Mouse (Mus musculus) adipocyte (in vitro differentiated cells): Measurements from ENCODE around the gene Fgd5.
"Not testable (repeated sequence)": the region's sequence is repeated elsewhere in the genome, so short reads cannot be mapped to it uniquely, and the experiment has no call there.

Experiments used
- DNase-seq: peaks from one replicate; pipeline ENCODE4 v3.0.0-alpha.2; 2016; ENCODE audit warnings: low spot score

Fgd5 gene

DNA sequence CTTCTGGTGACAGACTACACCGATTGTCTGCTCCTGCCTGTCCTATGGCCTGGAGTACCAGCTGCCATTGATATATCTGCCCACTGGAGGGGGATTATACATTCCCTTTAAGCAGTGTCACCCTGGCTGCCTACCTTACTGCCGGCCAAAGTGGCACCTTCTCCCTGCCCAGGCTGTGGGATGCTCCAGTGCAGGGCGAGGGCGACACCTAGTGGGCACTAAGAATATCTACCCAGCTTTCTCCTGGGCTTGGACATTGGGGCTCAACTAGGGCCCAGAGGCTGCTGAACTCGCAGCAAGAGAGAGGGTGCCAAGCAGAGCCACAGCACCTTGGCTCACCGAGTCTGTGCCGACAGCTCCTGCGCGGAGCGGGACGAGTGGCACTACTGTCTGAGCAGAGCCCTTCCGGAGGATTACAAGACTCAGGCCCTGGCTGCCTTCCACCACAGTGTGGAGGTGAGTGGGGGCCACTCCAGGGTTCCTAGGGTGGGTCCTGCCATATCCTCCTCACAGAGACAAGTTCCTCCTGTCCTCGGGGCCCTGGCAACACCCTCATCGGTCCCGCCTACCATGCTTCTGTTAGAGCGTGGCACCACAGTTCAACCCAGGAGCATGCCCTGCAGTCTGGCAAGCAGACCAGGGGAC is 88.6 kb downstream of the Fgd5 start:
- peak; percentile 81 for DNase-seq

DNA sequence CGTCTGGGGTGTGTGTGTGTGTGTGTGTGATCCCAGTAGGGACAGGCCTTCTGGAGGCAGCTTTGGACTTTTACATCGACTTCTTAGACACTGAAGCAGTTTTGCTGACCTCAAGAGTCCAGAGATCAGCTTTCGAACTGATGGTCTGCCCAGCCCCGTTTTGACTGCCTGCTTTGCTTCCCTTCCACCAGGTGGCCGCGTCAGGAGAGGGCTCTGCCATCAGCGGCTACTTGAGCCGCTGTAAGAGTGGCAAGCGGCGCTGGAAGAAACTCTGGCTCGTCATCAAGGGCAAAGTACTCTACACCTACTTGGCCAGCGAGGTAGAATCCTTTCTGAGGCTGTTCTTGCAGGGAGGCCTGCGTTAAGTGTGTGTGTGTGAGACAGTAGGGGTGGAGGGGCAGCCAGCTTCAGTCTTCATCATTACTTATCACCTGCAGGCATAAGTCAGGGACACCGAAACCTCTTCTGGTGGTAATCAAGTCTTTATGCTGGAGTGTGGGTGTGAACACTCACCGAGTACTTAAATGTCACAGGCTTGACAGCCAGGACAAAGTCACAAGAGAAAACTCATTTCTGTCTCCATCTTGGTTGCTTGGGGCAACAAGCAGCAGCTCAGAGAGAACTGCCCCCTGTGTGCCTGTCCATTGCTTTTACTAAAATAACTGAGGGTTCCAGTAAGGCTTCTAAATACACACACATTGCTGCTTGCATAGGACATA is 92.6 kb downstream of the Fgd5 start:
- no peak for DNase-seq

DNA sequence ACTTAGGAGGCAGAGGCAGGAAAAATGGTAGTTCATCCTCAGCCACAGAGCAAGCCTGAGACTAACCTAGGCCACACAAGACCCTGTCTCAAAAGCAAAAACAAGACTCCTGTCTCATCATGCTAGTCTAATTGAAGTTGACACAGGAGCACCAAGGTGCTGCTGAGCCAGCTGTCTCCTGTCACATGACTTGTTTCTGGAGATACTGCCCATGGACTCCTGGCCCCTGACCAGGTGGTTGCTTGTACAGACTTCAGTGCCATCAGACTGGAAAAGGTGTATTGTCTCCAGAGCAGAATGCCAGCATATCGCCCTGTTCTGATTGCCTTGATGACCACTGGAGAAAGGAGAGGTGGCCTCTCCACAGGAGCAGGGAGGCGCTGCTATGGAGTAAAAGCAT is 102.1 kb downstream of the Fgd5 start:
- no peak for DNase-seq

DNA sequence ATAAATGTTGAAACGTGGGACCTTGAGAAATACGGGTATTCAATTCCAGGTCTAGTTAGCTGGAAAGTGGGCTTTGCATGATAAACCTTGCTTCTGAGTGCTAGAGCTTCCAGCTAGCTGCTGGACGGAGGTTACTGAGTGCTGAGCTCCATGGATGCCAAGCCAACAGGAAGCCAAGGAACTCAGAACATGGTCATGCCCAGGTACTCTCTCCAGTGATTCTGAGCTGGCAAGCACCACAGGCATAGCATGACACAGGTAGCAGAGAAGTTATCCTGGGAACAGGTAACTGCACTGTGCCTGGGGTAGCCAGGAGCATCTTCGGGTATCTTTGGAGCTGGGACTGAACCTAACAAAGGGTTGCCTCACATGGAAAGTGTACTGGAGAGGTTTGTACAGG is 104.1 kb downstream of the Fgd5 start:
- DNase-seq: no peak

DNA sequence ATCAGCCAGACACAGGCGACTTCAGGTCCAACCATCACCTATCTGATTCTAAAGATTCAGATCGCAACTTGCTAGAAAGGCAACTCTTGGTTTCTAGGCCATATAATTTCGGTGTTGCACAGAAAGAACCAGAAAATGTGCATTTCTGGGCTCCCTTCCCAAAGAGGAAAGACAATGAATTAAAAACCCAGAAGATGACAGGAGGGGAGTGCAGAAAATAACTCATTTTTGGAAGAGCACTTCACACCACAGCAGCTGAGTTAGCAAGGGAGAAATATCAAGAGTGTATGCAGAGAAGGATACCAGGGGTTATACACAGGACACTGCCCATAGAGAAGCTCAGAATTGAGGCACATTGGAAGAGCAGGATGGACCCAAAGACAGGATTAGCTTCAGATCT is 106.3 kb downstream of the Fgd5 start:
- DNase-seq: no peak

DNA sequence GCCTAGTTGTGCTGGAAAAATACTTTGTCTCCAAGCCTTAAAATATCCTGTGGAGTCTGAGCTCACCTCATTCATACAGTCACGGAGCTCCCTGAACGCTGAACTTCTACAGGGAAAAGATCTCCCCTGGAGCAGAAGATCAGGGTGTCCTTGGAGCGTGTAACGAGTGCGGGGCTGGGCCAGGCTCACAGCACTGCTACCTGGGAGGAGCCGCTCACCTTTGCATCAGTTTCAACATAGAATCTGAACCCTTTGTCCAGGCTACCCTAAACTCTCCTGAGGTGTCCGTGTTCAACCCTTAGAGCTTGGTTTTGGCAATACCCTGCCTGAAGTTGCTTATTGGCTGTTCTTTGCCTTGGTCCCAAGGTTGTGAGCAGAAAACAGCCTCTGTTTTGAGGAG is 110.5 kb downstream of the Fgd5 start:
- DNase-seq: not testable (repeated sequence)

DNA sequence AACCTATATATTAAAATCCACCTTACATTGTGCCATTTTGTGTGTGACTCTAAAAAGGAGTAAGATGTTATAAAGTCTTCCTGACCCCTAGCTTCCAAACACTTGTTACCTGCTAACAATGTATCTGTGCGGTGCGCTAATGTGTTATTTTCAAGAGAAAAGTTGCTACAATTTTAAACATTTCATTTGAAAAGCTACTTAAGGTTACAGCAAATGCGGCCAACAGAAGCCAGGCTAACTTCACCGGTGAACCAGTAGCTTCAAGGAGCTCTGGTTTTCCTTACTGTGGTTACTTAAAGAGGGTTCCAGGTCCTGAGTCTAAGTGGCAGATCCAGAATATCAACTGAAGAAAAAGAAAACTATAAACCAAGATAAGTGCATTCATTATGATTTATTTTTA is 111.3 kb downstream of the Fgd5 start:
- no peak for DNase-seq

DNA sequence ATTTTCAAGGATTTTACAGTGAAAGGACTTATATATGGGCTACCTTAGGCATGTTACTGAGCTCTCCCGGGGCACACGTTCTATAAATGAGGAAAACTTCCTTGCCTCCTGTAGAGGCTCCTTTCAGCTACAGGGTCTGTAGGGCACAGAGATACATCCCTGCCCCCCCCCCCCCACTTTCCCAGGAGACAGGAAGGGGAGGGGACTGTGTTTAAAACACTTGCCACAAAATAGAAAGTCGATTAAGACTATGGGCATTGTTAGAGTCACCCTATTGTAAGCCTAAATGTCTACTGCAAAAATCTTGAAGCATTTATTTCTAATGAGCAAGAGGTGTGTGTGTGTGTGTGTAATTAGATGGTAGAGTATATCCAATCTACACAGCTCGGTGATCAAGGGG is 111.8 kb downstream of the Fgd5 start:
- DNase-seq: no peak

DNA sequence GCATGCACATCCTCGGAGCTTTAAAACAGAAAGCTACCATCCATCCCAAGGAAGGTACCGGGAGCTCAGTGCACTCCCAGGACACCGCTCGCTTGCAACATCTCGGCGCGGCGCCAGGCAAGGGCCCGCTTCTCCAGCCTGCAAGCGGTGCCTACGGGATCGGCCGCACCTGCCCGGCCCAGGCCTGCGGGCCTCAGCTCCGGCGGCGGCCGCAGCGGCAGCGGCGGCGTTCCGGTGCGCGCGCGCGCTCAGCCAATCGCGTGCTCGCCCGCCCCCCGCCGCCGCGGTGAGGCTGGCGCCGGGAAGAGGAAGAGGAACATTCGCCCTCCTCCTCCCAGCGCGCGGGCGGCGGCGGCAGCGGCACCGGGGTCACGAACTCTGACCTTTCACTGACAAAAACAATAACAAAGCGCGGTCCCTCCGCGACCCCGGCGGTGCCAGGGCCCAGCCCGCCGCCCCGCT is 112.5 kb downstream of the Fgd5 start, which contains the start of gene Nr2c2:
TSS of gene Nr2c2 (plus strand) at position 261 of the 462 bp plus-strand sequence.
- DNase-seq: peak; percentile 79

DNA sequence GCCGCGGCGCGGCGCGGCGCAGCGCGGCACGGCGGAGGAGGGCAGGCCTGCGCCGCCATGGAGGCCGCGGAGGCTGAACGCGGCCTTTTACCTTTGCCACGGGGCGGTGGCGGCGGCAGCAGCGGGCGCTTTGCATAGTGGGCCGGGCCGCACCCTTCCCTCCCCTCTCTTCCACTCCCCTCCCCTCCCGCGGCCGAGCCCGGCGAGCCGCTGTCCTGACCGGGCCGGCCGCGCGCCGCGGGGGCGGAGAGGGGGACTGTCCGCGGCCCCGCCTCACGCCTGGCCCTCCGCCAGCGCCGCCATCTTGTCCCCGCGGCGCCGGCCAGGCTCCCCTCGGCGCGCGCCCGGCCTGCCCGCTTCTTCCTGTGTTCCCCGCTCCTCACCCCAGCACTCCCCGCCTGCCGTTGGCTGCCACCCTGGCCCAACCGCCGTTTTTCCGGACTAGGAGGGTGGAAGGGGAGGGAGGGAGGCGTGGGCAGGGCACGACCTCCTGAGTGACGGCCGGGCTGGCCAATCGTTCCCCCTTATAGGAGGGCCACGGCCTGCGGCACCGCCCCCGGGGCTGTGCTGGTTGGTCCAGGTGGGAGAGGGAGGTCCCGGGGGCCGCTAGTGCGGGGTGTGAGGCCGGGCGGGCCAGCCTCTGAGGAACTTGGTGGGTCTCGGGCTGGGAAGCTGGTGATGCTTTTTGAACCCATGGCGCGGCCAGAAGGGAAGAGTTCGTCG is 113.2 kb downstream of the Fgd5 start:
- DNase-seq: peak; percentile 99

DNA sequence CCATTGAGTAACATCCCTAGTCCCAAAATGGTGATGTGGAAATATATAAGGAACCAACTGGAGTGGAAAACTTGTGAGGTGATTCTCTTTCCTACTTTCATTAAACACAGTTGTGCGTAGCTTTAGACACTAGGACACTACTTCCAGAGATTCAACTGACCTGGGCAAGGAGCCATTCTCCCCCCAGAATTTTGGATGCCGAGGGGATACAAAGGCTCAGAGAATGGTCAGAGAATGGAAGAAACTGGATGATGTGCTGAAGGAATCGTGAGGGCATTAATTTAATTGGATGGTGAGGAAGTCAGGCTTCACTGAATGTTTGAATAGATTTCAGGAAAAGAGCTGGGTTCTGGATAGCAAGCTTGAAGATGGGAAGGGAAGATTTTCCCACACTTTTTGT is 114.1 kb downstream of the Fgd5 start:
- DNase-seq: no peak

DNA sequence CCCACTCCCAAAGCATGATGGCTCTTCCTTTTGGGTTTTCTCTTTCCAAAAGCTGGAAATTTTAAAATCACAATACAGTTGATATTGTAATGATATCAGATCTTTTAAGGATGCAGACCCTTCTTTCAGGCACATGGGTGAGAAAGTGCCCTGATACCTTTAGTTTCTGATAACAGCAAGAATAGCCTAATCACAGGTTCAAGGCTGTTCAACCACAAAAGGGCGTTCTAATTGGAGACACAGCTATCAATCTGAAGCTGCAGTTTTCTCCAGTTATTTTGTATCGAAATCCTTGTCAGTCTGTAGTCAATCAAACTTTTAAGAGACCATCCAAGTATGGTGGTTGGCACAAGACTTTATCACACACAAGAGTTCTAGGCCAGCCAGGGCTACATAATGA is 115.2 kb downstream of the Fgd5 start:
- DNase-seq: no peak

DNA sequence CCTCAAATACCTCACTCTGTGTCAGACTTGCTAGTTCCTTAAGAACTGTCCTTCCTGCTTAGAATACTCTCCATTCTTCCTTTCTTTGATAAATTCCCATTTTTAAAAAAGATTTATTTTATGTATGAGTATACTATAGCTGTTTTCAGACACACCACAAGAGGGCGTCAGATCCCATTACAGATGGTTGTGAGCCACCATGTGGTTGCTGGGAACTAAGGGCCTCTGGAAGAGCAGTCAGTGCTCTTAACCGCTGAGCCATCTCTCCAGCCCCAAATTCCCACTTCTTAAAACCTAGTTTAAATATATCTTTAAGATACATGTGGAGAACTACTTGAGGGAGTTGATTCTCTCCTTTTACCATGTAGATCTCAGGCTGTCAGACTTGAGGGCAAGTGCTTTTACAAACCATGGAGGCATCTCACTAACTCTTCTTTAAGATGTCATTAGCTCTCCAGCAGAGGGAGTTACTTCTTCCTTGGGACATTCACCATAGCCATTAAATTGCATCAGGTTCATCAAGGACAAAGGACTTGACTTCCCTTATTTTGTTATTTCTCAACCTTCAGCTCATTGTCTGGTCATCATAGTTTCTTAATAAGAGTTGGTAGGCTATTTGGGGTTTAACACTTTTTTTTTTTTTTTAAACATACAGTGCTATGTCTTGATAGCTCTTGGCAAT is 122.1 kb downstream of the Fgd5 start:
- DNase-seq: no peak

DNA sequence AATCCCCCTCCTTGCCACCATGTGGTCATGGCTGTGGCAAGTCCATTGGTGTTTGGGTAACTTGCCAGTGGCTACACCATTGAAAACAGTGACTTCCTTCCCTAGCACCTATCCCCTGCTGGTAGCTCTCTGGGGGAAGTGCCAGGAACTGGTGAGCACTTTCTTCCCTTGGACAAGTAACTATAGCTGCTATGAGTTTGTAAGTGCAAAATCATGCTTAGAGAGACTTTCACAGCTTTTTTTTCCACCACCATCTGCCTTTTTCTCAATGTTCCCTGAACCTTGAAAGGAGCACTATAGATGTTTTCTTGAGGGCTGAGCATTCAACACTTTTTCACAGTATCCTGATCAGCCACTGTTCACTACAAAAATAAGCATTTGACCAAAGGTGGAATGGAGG is 145.9 kb downstream of the Fgd5 start:
- no peak for DNase-seq
